Mouse (Mus musculus): ENCODE results near the gene Ankrd13d.

GRCm38 (mm10) chr19:4242416-4242815 lies 40.5 kb downstream of the Ankrd13d start:
- TF ChIP-seq CTCF (IDR thresholded peaks at IDR 0.05; ENCODE audit: insufficient read depth, low read length) (no peak), POLR2A (IDR thresholded peaks at IDR 0.05; ENCODE audit: borderline replicate concordance, extremely low read depth, low read depth, low read length) (no peak)
